12 mouse cellular contexts compared by ENCODE assay signal in genomic region chr8:6471089-6471488, GRCm38 (mm10).
"Had no signal": no experiment of that assay in that cellular context is flagged by ENCODE, and none has a peak within 500 bp of the region (broad histone marks: within the 10 kb centered on the region; RNA-seq: fewer than 3 reads in every experiment).

No protein-coding gene starts in this region.

- ATAC-seq: liver, embryonic 12.5 days; midbrain, embryonic 13.5 days; midbrain, embryonic 15.5 days had no signal

- H3K9me3 ChIP-seq: liver, embryonic 12.5 days; megakaryocyte, embryonic 14.5 days; midbrain, embryonic 13.5 days; midbrain, embryonic 15.5 days; neural tube, embryonic 12.5 days had no signal

- H3K4me2 ChIP-seq: liver, embryonic 12.5 days; lung, embryonic 14.5 days; midbrain, embryonic 11.5 days; midbrain, embryonic 13.5 days; midbrain, embryonic 15.5 days; neural tube, embryonic 12.5 days had no signal

- H3K4me1 ChIP-seq: liver, embryonic 12.5 days; megakaryocyte, embryonic 14.5 days; midbrain, embryonic 13.5 days; midbrain, embryonic 15.5 days; neural tube, embryonic 12.5 days had no signal

- H3K27ac ChIP-seq: liver, embryonic 12.5 days; liver, embryonic 14.5 days; midbrain, embryonic 13.5 days; midbrain, embryonic 15.5 days; neural tube, embryonic 12.5 days had no signal

- DNase-seq: lung, embryonic 14.5 days; right cerebral cortex, postnatal 14 days; thymus, adult 18-20 months; thymus, postnatal 14 days; thymus, postnatal 36 days had no signal

- H3K9ac ChIP-seq: liver, embryonic 12.5 days; liver, embryonic 14.5 days; lung, embryonic 14.5 days; midbrain, embryonic 13.5 days; midbrain, embryonic 15.5 days; neural tube, embryonic 12.5 days had no signal

- H3K27me3 ChIP-seq: liver, embryonic 12.5 days; megakaryocyte, embryonic 14.5 days; midbrain, embryonic 13.5 days; midbrain, embryonic 15.5 days; neural tube, embryonic 12.5 days had no signal

- H3K36me3 ChIP-seq: liver, embryonic 12.5 days; midbrain, embryonic 13.5 days; midbrain, embryonic 15.5 days; neural tube, embryonic 12.5 days had no signal

- H3K4me3 ChIP-seq: liver, embryonic 12.5 days; megakaryocyte, embryonic 14.5 days; midbrain, embryonic 13.5 days; midbrain, embryonic 15.5 days; neural tube, embryonic 12.5 days had no signal
